Mouse (Mus musculus) hindbrain, embryonic 16.5 days (tissue): ENCODE data around the gene Xpr1. TPM values are rescaled to one million over a fixed set of nuclear protein-coding genes. Genes with fewer than 3 reads are reported as not detected.

Source experiments
- ATAC-seq: fragments of 200-750 bp; cut with Nextera tagmentation; 2 replicates; pipeline ENCODE4 v1.8.0; 2017; ENCODE audit warnings: moderate TSS enrichment, moderate library complexity
- H3K27ac ChIP-seq: fragments of 300-500 bp; sonication (generic); 2 replicates; pipeline ENCODE4 v1.5.1; 2014; ENCODE audit warnings: low read depth, mild to moderate bottlenecking, control low read depth, low read length, moderate library complexity
- H3K27me3 ChIP-seq: fragments of 300-500 bp; sonication (generic); replicated peaks from 2 replicates; pipeline ENCODE4 v1.6.1; 2014; ENCODE audit warnings: low read length; ENCODE audit not compliant: control insufficient read depth, insufficient read depth
- H3K36me3 ChIP-seq: fragments of 300-500 bp; sonication (generic); 2 replicates; pipeline ENCODE4 v1.6.1; 2014; ENCODE audit warnings: mild to moderate bottlenecking, low read length, moderate library complexity, mixed read lengths; ENCODE audit not compliant: control insufficient read depth, insufficient read depth
- H3K4me1 ChIP-seq: fragments of 300-500 bp; sonication (generic); 2 replicates; pipeline ENCODE4 v1.6.1; 2014; ENCODE audit warnings: low read depth, low read length; ENCODE audit not compliant: control insufficient read depth, insufficient read depth
- H3K4me2 ChIP-seq: fragments of 300-500 bp; sonication (generic); 2 replicates; pipeline ENCODE4 v1.6.1; 2014; ENCODE audit warnings: mild to moderate bottlenecking, low read length, control low read depth, moderate library complexity
- H3K4me3 ChIP-seq: fragments of 300-500 bp; sonication (generic); 2 replicates; pipeline ENCODE4 v1.5.1; 2014; ENCODE audit warnings: mild to moderate bottlenecking, low read length, control low read depth, moderate library complexity
- H3K9ac ChIP-seq: fragments of 300-500 bp; sonication (generic); 2 replicates; pipeline ENCODE4 v1.6.1; 2014; ENCODE audit warnings: low read depth, mild to moderate bottlenecking, control low read depth, low read length, moderate library complexity
- H3K9me3 ChIP-seq: fragments of 300-500 bp; sonication (generic); 2 replicates; pipeline ENCODE4 v1.6.1; 2014; ENCODE audit warnings: mild to moderate bottlenecking, low read length, moderate library complexity; ENCODE audit not compliant: control insufficient read depth
- WGBS: fragments of 180-500 bp; shearing (Covaris S2); extraction: QIAGEN DNeasy Blood & Tissue Kit; methylation state at CpG from one replicate; pipeline ENCODE4 v1.1.7; 2014; 5-methylcytosine and 5-hydroxymethylcytosine counted together
- polyA plus RNA-seq: library from polyadenylated mRNA; unstranded; fragments of >200 nt; fragmentation: Nextera tagmentation; extraction: Ambion mirVana; gene quantifications from 2 replicates; pipeline ENCODE4 v1.2.1, GENCODE M21; 2015

The Xpr1 gene
- polyA plus RNA-seq: 40.7 and 44.6 TPM in 2 replicates

DNA sequence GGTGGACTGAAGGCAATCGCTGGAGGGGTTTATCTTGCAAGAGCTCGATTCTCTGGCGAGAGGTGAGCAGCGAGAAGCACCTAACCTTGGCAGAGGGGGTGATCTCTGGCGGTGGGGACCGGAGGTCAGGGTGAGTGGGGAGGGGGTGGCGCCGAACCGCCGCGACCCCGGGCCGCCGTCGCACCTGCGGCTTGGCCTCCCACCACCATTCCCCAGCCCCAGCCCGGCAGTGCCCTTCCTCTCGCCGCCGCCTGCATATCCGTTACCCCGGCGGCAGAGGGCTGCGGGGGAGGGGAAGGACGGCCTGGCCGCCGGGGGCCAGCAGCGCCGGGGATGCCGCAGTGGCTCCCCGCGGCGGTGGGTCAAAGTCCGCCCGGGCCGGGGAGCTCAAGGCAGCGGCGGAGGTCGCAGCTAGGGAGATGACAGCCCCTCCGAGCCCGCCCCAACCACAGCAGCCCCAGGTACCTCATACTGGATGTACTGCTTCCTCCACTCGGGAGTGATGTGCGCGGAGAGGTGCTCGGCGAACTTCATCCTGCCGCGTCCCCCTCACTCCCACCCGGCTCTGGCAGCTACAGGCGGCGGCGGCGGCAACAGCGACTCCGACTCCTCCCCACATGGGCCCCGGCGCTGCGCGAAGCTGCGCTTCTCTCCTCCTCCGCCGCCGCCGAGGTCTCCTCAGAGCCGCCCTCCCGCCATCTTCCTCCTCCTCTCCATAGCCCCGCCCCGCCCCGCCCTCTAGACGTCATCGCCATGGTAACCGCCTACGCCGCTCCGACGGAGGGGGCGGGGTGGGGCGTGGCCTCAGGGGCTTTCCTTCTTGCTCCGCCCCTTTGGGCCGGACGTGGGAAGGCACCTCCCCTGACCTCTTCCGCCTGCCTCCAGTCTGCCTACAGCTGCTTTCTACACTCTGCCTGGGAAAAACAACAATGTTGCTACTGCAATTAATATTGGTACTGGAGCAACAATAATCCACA is at the start of gene Xpr1:
Gene Xpr1, minus strand, starts transcription at position 715 of the 977 bp plus-strand sequence.
- peak within 1 kb of the TSS; percentile 94 for H3K9ac ChIP-seq
- H3K4me1 ChIP-seq: no peaks in the 10 kb centered on the region; the same call in 1 of the 2 replicates
- no peaks in the 10 kb centered on the region for H3K27me3 ChIP-seq
- no peaks in the 10 kb centered on the region for H3K9me3 ChIP-seq
- peak within 1 kb of the TSS; percentile 95 for H3K4me3 ChIP-seq
- H3K27ac ChIP-seq: peak within 1 kb of the TSS; percentile 92
- peak; percentile 96 for ATAC-seq
- WGBS: under 1% methylated on average over 60 of the region's 82 CpGs
- no peaks in the 10 kb centered on the region for H3K36me3 ChIP-seq
- H3K4me2 ChIP-seq: peak within 1 kb of the TSS; percentile 53

DNA sequence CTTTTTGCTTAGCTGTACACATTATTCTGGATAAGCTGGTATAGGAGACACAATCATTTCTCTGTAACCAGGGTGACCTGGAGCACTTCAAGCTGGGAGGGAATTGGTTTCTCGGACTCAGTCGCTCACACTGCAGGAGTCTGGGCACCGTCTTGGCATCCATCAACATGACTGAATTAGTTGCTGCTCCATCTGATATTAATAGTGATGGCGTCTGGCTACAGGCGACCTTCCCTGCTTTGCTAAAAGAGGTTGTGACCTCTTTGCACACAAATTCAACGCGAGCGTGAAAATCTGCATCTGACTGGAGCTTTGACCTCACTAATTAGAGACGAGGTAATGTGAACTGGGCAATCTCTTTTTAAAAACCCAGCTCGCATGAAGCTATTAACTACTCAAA is 46.2 kb upstream of the Xpr1 start:
- H3K4me2 ChIP-seq: no peak overlapping the region
- WGBS: 26% methylated on average over 10 of the region's 10 CpGs
- H3K4me3 ChIP-seq: no peak overlapping the region
- H3K9ac ChIP-seq: no peak overlapping the region
- no peaks in the 10 kb centered on the region for H3K9me3 ChIP-seq
- no peaks in the 10 kb centered on the region for H3K4me1 ChIP-seq
- ATAC-seq: no peak
- H3K27ac ChIP-seq: no peak overlapping the region
- H3K36me3 ChIP-seq: no peaks in the 10 kb centered on the region
- H3K27me3 ChIP-seq: no peaks in the 10 kb centered on the region

DNA sequence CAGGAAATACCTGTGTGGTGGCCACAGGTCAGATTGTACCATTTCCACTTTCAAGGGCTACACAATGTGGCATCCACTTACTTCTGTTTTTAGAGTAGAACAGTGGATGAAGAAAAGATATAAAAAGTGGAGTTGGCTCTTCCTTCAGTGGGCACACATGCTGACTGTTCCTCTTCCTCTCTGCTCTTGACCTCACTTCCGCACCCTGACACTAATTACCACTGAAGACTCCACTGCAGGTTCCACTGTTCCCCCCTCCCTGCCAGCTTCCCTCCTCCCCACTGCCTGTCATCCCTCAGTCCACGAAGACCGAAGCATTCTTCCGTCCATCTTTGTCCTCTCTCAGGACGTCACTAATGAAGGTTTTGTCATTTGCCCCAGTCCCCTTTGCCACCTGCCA is 45.4 kb upstream of the Xpr1 start:
- Histone ChIP-seq H3K4me3 (no peak overlapping the region), H3K27ac (no peak overlapping the region), H3K27me3 (no peaks in the 10 kb centered on the region), H3K4me1 (no peaks in the 10 kb centered on the region), H3K9me3 (no peaks in the 10 kb centered on the region), H3K36me3 (no peaks in the 10 kb centered on the region), H3K9ac (no peak overlapping the region), H3K4me2 (no peak overlapping the region)
- 83% methylated on average over 5 of the region's 5 CpGs for WGBS
- no peak for ATAC-seq

DNA sequence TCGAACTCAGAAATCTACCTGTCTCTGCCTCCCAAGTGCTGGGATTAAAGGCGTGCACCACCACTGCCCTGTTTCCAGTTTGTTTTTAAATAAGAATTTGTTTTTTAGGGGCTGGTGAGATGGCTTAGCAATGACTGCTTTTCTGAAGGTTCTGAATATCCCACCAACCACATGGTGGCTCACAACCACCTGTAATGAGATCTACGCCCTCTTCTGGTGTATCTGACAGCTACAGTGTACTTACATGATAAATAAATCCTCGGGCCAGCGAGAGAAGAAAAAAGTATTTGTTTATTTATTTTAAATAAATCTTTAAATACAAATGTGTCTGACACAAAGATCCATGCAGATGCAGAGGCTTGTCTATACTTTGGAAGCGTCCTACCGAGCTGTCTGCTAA is 40.3 kb upstream of the Xpr1 start:
- Histone ChIP-seq H3K4me1 (no peaks in the 10 kb centered on the region), H3K4me2 (no peak overlapping the region), H3K27ac (no peak overlapping the region), H3K4me3 (no peak overlapping the region), H3K36me3 (no peaks in the 10 kb centered on the region), H3K9ac (no peak overlapping the region), H3K27me3 (no peaks in the 10 kb centered on the region), H3K9me3 (no peaks in the 10 kb centered on the region)
- WGBS: 80% methylated on average over 7 of the region's 7 CpGs
- ATAC-seq: no peak

DNA sequence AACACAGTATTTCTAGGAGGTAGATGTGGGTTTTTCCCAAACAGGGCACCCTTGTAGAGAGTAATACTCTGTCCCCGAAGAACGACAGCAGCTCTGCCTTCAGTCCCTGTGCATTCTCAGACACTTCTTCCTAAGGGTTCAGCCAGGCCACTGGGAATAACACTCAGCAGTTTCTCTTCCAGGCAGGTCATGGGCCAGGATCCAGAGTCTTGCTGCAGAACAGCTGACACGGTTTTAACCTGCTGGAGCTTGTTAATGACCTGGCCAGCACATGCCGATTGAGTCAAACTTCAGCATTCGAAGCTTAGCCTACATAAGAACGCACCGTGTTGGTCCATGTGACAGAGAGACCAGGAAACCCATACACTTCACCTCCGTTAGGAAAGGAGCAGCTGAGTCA is 36.0 kb upstream of the Xpr1 start:
- Histone ChIP-seq H3K36me3 (no peaks in the 10 kb centered on the region), H3K4me3 (no peak overlapping the region), H3K9me3 (no peaks in the 10 kb centered on the region), H3K27me3 (no peaks in the 10 kb centered on the region), H3K27ac (no peak overlapping the region), H3K4me1 (peaks cover 2% of the 10 kb centered on the region), H3K9ac (no peak overlapping the region), H3K4me2 (no peak overlapping the region)
- WGBS: 83% methylated on average over 8 of the region's 8 CpGs
- no peak for ATAC-seq

DNA sequence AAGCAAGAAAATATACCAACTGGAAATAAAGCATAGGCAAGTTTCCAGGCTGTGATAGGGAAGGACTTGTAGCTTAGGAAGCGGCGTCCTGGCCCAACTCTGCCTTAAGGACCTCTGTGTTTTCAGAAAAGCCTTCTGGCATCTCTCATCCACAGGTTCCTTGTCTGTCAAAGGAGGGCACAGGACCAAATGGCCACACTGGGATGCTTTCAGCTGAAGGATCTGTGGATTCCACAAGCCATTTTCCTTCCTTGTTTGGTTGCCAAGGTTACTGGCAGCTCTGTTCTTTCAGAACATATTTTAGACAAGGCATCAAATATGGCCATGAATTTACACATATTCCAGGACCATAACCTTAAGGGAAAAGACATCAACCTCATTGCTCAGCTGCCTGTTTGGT is 31.7 kb upstream of the Xpr1 start:
- no peak for ATAC-seq
- H3K9ac ChIP-seq: no peak overlapping the region
- H3K4me3 ChIP-seq: no peak overlapping the region
- H3K9me3 ChIP-seq: no peaks in the 10 kb centered on the region
- H3K4me2 ChIP-seq: no peak overlapping the region
- H3K27ac ChIP-seq: no peak overlapping the region
- H3K27me3 ChIP-seq: no peaks in the 10 kb centered on the region
- 73% methylated on average over 2 of the region's 2 CpGs for WGBS
- no peaks in the 10 kb centered on the region for H3K36me3 ChIP-seq
- H3K4me1 ChIP-seq: peaks cover 2% of the 10 kb centered on the region

DNA sequence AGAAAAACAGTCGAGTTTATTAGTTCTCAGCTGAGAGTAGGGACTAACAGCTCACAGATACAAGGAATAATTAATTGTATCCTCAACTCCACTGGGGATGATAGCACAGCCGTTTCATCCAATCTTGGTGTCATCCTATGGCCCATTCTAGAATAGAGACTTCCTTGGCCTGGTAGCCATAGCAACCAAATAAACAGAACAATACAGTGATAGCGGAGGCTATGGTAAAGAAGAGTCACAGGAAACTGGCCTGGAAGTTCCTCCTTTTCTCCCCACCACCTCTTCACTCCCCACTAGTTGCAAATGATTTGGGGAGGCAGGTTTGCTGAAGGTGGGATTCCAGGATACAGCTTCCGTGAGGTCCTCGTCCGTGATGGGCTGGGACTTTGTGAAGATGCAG is 30.1 kb upstream of the Xpr1 start:
- no peaks in the 10 kb centered on the region for H3K27me3 ChIP-seq
- no peaks in the 10 kb centered on the region for H3K36me3 ChIP-seq
- H3K4me2 ChIP-seq: no peak overlapping the region
- no peaks in the 10 kb centered on the region for H3K9me3 ChIP-seq
- no peak overlapping the region for H3K27ac ChIP-seq
- WGBS: 64% methylated on average over 6 of the region's 6 CpGs
- H3K4me3 ChIP-seq: no peak overlapping the region
- H3K4me1 ChIP-seq: peaks cover 8% of the 10 kb centered on the region
- 0 out of 2 replicates have a peak, but pooled peaks have one; percentile 24 for ATAC-seq
- H3K9ac ChIP-seq: no peak overlapping the region

DNA sequence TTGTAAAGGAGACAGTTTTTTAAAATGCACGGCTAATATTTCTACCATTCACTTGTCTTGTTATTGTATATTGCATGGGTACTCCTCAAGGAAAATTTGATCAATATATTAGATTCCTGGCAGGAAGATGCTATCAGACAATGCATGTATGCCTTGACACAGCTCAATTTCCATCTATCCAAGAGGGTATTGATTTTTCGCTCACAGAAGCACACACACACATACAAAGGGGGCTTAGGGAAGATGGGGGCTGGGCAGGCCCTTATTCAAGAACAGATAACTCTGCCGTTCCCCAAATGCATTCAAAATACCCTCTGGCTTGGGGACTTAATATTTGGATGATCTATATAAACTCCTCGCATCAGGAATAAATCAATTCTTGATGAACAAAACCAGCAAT is 25.9 kb upstream of the Xpr1 start:
- H3K4me2 ChIP-seq: no peak overlapping the region
- no peak for ATAC-seq
- H3K36me3 ChIP-seq: no peaks in the 10 kb centered on the region
- WGBS: 74% methylated on average over 4 of the region's 4 CpGs
- H3K4me1 ChIP-seq: peaks cover 5% of the 10 kb centered on the region
- H3K27me3 ChIP-seq: no peaks in the 10 kb centered on the region
- no peak overlapping the region for H3K4me3 ChIP-seq
- no peaks in the 10 kb centered on the region for H3K9me3 ChIP-seq
- H3K9ac ChIP-seq: no peak overlapping the region
- no peak overlapping the region; the same call in 1 of the 2 replicates for H3K27ac ChIP-seq

DNA sequence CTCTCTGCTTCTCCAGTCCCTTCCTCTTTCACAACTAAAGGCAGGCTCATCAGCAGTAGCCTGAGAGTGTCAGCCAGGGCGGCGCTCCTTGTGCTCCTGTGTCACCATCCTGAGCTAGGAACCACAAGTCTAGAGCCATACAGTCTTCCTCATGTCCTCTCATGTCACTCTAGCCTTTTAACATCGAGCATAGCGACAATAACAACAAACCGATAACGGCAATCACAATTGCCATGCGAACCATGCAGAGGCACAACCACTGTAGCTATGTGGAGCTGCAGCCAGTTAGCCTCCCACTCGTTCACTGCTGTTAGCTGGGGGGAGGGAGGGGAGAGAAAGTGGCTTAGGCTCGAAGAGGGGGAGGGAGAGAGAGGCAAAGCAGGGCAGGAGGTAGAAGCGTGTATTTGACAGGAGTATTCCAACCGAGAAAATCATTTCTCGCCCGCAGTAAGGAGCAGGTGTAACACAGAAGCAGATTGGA is 25.3 kb upstream of the Xpr1 start:
- H3K27me3 ChIP-seq: no peaks in the 10 kb centered on the region
- WGBS: 57% methylated on average over 13 of the region's 13 CpGs
- H3K4me1 ChIP-seq: peaks cover 5% of the 10 kb centered on the region
- H3K4me3 ChIP-seq: no peak overlapping the region
- H3K9me3 ChIP-seq: no peaks in the 10 kb centered on the region
- peak; percentile 52 for ATAC-seq
- 0 out of 2 replicates have a peak overlapping the region, but pooled peaks have one; percentile 4 for H3K4me2 ChIP-seq
- H3K27ac ChIP-seq: peak overlapping the region; percentile 18; the same call in 1 of the 2 replicates
- H3K9ac ChIP-seq: no peak overlapping the region
- H3K36me3 ChIP-seq: no peaks in the 10 kb centered on the region
